Mouse (Mus musculus): ENCODE measurements at regions not wholly inside any gene's neighbourhood (a gene's known extent, or its start where the extent isn't known, plus 50 kb on each side); places are given as distances from the start of the nearest gene placed in this dataset.
A peak's percentile ranks its signal among the peaks of the same experiment; 100 is the strongest.
"Not testable (repeated sequence)": the region's sequence is repeated elsewhere in the genome, so short reads cannot be mapped to it uniquely, and the experiment has no call there.

DNA sequence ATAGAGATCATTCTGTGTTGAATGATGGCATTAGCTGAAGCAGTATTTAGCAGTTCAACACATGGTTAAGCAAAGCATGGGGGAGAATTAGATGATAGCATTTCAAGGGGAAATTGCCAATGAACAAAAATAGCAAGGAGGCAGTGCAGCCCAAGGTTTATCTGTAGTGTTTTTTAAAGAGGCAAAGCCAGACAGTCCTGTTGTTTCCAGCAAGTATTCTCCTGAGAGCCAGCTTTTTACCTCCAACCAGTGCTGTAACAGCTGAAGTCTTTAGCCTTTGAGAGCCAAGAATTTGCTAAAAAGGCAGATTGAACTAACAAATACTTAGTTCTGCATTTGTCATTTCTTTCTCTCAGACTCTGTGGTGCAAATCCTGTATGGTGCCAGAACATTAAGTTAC lies 305.1 kb upstream of the Arx start:
- DNase-seq = no peak

DNA sequence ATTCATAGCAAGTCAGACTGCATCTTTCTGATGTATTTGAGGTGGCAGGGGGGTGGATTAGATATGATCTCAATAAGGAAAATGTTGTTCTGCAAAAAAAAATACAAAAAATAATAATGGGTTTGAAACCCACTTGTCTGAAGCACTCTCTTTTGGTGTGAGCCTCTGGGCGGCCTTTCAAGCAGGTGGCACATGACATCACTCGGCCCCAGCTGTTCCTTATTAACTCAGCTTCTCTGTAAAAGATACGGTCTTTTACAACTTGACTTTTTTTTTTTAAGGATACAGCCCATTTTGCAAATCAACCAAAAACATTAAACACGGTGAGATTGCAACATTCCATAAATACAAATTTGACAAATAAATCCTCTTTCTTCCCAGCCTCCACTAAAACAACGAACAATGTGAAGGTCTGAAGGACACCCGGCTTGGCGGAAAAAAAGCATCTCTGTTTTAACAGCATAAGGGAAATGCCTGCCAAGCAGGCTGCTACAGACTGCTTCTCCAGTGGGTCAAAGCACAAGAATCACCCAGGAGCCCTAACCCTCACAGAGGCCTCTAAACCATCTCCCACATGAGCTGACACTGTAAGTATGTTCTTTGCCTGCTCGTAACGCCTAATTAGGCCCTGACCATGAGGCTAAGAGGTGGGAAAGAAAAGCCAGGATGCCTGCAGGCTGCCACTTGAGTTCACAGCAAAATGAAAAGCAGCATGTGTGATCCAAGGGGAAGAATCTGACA lies 283.8 kb upstream of the Arx start:
- no peak for DNase-seq

DNA sequence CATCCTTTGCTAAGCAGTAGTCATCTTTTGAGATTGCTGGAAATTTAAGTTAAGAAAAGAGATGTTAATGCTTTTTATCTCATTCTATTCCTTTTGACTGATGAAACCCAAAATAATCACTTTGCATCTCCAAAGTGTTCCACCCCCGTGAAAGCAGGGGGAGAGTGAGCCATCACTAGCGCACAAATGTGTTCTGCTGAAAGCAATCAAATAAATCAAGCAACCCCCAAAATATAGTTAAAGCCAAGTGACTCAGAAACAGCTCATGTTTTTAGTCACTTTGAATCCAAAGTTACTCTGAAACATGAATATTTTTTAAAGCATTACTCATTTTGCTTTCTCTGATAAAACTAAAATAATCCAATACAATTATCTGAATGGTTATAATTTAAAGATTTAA lies 279.6 kb upstream of the Arx start:
- DNase-seq = no peak

DNA sequence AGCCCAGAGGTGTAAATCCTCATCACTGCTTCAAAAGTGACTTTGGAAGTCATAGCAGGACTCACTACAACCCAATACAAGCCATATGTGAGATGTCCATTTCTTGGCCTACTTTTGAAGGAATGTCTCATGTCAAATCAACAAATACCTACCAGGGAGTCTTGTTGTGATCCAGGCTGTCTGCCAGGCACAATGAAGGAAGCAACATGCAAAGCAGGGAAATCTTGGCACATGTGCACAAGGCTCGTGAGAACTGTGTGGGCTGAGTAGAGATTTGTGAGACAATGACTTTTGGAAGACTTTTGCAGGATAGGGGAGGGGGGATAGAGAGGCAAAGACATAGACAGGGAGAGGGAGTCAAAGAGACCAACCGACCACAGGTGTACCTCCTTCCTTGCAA lies 274.7 kb upstream of the Arx start:
- no peak for DNase-seq

DNA sequence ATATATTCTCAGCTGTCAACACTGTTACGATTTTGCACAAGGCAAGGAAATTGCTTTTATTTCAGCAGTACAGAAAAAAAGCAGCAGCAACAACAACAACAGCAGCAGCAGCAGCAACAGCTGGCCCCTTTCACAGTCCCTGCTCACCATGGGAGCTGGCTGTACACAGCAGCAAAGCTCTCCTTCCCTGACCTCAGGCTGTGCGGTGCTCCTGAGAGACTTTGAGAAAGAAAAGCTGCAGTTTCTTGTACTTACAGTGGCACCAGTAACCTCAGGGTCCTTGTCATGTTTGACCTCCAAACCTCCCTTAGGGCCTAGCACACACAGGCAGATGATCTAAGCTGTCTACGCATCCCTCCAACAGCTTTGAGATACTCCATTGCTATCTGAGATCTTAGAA lies 269.9 kb upstream of the Arx start:
- DNase-seq = no peak

- peak; percentile 1 to 3 for DNase-seq
Measured at GRCm38 (mm10) chrX:93041096-93041495, 245.1 kb upstream of the Arx start.

- no peak for DNase-seq
Measured at GRCm38 (mm10) chrX:93042736-93043135, 243.5 kb upstream of the Arx start.

DNA sequence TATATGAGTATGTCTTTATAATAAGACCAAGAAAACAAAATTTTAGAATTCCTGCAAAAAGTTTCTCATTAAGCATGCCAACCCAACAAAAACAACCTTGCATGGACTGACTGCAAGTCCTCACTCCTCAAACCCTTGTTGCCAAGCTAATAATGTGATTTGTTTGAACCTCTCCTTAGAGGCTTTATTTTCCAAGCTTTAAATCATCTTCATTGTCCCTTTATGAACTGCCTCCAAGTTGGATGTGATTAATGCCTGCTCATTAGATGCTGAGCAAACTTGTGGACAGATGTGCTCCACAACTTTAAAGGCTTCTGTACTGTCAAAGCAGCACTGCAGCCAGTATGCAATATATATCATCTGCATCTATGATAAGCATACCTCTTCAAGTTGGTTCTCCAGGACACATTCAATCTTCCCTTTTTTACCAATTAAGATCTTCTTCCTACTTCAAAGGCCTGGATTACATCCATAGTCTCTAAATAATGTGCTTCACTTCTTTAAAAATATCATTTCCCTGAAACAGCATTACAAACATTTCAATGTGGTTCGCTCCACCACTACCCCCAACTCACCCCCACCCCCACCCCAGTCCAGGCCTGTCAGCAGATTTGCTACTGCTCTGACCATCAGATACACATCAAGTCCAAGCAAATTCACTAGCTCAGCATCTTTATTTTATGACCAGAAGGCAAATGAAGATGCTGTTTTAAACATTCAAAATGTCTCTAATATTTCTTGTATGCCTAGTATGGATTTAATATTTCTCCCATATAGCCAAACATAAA lies 237.1 kb upstream of the Arx start:
- no peak for DNase-seq

DNA sequence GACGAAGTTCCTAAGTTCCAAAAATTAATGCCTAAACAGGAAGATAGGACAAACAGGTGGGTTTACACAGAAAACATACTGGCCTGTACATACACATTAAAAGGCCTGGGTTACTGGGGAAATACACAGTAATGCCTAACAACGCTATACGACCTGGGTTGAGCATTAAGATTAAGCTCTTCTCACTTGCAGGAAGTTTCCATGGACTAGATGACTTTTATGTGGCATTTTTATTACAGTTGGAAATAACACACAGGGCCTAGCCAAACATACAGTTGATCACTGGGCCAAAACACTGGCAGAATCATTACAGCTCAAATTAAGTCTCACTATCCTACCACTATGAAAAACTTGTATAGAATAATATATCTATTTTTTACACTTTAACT lies 236.5 kb upstream of the Arx start:
- no peak for DNase-seq

DNA sequence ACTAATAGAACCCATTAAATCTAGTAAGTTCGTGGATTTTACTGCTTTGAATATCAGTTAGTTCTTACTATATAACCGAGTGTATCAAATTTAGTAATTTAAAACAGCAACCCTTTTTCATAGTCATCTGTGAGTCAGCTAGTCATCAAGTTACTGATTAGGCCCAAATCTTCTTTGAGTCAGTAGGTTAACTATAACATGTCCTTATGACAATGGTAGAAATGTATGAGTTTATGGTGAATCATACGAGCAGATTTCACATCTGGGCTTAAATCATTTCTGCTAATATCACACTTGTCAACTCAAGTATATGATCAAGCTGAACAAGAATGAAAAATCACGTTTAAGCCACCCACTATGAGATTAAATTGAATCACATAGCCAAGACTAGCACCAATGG lies 226.7 kb upstream of the Arx start:
- DNase-seq = no peak

DNA sequence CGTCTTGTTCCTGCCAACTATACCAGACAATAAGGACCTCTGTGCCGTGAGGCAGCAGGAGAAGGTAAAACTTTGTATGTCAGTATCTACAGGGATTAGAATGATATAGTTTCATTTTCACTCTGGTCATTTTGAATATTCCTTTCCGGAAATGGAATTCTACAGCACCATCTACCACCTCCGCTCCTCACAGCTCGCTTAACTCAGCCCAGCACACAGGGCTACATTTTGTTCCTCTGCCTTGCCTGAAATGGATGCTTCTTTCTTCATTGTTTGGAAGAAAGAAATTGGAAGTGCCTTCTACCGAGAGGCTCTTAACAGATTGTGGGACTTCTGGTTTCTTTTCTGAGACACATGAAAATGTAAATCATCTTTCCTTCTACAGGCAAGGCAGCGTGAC lies 217.4 kb upstream of the Arx start:
- DNase-seq = no peak

- peak; percentile 35 to 59 for DNase-seq
Measured at GRCm38 (mm10) chrX:93069569-93070289, 216.5 kb upstream of the Arx start.

DNA sequence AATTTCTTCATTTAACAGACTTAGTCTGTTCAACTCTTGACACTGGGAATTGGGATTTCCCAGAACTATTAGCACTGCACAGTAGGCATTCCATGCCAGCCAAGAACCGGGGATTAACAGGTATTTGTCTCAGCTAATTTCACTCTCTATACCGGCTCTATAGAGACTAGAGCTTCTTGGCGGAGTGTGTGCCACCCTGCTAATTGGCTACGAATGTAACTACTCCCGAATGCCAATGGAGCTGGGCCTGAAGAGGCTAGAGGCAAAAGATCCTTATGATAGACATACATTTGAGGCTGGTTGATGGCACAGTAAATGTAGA lies 216.0 kb upstream of the Arx start:
- DNase-seq = no peak

- DNase-seq = no peak
Measured at GRCm38 (mm10) chrX:93088976-93089375, 197.3 kb upstream of the Arx start.

DNA sequence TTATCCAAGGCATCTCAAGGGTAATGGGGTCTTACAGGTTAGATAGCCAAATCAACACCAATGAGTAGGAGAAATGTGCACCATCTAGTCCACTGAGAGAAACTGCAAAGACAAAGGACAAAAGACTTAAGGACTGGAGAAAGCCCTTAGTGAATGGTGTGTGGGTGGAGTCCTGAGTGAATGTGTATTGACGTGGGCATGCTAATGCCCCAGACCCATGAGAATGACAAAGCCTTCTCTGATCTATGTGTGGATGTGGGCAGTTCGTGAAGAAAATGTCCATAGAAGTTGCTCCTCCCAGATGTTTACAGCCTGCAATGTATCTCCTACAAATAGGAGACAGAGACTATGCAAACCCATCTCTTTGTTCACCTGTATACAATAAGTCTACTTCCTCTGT lies 188.7 kb upstream of the Arx start:
- DNase-seq = no peak

GRCm38 (mm10) chrX:93107930-93108567 lies 178.2 kb upstream of the Arx start:
- no peak for DNase-seq

DNA sequence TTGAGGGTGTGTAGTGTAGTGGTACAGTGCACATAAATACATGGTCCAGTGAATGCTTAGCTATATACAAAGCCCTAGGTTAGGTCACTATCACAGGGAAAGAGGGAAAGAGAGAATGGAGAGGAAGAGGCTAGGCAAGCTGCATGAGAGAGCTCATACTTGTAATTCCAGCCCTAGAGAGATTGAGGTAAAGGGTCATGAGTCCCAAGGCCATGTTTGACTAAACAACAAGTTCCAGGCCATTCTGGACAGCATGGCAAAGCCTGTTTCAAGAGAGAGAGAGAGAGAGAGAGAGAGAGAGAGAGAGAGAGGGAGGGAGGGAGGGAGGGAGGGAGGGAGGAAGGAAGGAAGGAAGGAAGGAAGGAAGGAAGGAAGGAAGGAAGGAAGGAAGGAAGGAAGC lies 131.9 kb upstream of the Arx start:
- DNase-seq = not testable (repeated sequence)

GRCm38 (mm10) chrX:93159105-93159504 lies 127.1 kb upstream of the Arx start:
- DNase-seq = no peak

DNA sequence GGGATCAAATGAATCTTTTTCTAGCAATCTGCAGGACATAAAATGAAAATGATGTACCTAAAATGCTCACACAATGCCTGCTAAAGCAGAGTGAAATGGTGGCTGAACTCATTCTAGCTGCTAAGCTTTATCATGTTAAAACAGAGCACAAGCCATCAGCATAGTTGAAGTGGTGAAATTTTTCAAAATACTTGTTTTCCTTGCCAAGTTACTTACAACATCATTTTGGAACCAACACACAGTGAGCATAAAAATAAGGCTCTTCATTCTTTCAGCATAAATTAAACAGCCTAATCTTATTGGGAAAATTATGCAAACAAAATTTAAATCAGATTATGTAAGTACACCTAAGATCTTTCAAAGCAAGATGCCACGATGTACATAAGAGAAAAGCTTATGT lies 125.3 kb upstream of the Arx start:
- no peak for DNase-seq
